Mouse (Mus musculus): ENCODE results near the gene Git1.

Git1 gene

GRCm38 (mm10) chr11:77501971-77502370 is 8.6 kb downstream of the Git1 start:
- no peak for DNase-seq (ENCODE audit: low spot score)

- DNase-seq (ENCODE audit: low spot score), result no peak
Measured at GRCm38 (mm10) chr11:77502481-77502880, 9.1 kb downstream of the Git1 start.

GRCm38 (mm10) chr11:77503511-77503910 is 10.1 kb downstream of the Git1 start:
- no peak for DNase-seq (ENCODE audit: low spot score)

- no peak for DNase-seq (ENCODE audit: low spot score)
Measured at GRCm38 (mm10) chr11:77504377-77504776, 11.0 kb downstream of the Git1 start.

GRCm38 (mm10) chr11:77505291-77505980 is 12.1 kb downstream of the Git1 start:
- DNase-seq (ENCODE audit: low spot score), result no peak

GRCm38 (mm10) chr11:77506273-77506672 is 12.9 kb downstream of the Git1 start:
- no peak for DNase-seq (ENCODE audit: low spot score)

GRCm38 (mm10) chr11:77506941-77507340 is 13.6 kb downstream of the Git1 start:
- no peak for DNase-seq (ENCODE audit: low spot score)

- DNase-seq (ENCODE audit: low spot score), result no peak
Measured at GRCm38 (mm10) chr11:77507426-77507825, 14.1 kb downstream of the Git1 start.

GRCm38 (mm10) chr11:77508068-77509021 is 15.0 kb downstream of the Git1 start:
- no peak for DNase-seq (ENCODE audit: low spot score)

- DNase-seq (ENCODE audit: low spot score), result no peak
Measured at GRCm38 (mm10) chr11:77511336-77511735, 18.0 kb downstream of the Git1 start.

- DNase-seq (ENCODE audit: low spot score), result no peak
Measured at GRCm38 (mm10) chr11:77512891-77513810, 19.8 kb downstream of the Git1 start.

- no peak for DNase-seq (ENCODE audit: low spot score)
Measured at GRCm38 (mm10) chr11:77513811-77514170, 20.4 kb downstream of the Git1 start.

- no peak for DNase-seq (ENCODE audit: low spot score)
Measured at GRCm38 (mm10) chr11:77514281-77514831, 21.0 kb downstream of the Git1 start.

GRCm38 (mm10) chr11:77514832-77515636 is 21.7 kb downstream of the Git1 start, which contains the start of gene Abhd15:
Gene Abhd15, plus strand, starts transcription at chr11:77515121.
- DNase-seq (ENCODE audit: low spot score), result peak; percentile 69

- DNase-seq (ENCODE audit: low spot score), result no peak
Measured at GRCm38 (mm10) chr11:77515637-77516552, 22.5 kb downstream of the Git1 start, which contains the start of gene Trp53i13. Gene Trp53i13, minus strand, starts transcription at chr11:77515980.

- DNase-seq (ENCODE audit: low spot score), result no peak
Measured at GRCm38 (mm10) chr11:77516553-77517425, 23.4 kb downstream of the Git1 start.

- no peak for DNase-seq (ENCODE audit: low spot score)
Measured at GRCm38 (mm10) chr11:77518051-77518798, 24.9 kb downstream of the Git1 start.

GRCm38 (mm10) chr11:77519043-77519442 is 25.7 kb downstream of the Git1 start, which contains the start of gene Gm10392:
Gene Gm10392, minus strand, starts transcription at chr11:77519198.
- DNase-seq (ENCODE audit: low spot score), result no peak

Measured in ovary, postnatal 10 days (tissue).